Mouse (Mus musculus) forelimb bud, embryonic 11.5 days (tissue): ENCODE data around the gene Ust.

ENCODE experiments used
- DNase-seq: peaks from one replicate; pipeline ENCODE4 v3.0.0-alpha.2; 2012; ENCODE audit warnings: low read depth, low spot score

Gene Ust

GRCm38 (mm10) chr10:8227705-8228374 is 290.8 kb downstream of the Ust start:
- no peak for DNase-seq

- DNase-seq = no peak
Measured at GRCm38 (mm10) chr10:8226650-8227049, 292.0 kb downstream of the Ust start.

- no peak for DNase-seq
Measured at GRCm38 (mm10) chr10:8224641-8225040, 294.0 kb downstream of the Ust start.

- peak; percentile 89 for DNase-seq
Measured at GRCm38 (mm10) chr10:8224046-8224445, 294.6 kb downstream of the Ust start.

- no peak for DNase-seq
Measured at GRCm38 (mm10) chr10:8216946-8217345, 301.7 kb downstream of the Ust start.

DNA sequence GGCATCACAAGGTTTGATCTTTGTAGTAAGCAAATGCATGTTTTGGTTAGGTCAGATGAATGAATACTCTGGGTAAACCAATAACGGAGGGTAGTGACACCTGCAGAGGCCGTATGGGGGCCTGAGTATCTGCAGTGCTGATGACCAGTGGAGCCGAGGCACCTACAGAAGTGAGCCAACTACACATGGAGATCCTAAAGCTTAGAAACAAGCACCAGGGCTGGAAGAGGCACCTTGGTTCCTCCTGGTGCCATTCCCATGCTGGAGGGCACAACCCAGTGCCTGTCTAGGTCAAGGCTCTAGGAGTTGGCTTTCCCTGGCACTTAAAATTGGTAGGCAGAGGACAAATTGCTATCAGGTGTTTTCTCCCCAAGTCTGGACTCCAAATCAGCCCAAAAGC is 303.4 kb downstream of the Ust start:
- DNase-seq = no peak

GRCm38 (mm10) chr10:8213906-8214421 is 304.7 kb downstream of the Ust start:
- peak; percentile 69 for DNase-seq

GRCm38 (mm10) chr10:8213266-8213905 is 305.2 kb downstream of the Ust start:
- DNase-seq = no peak

GRCm38 (mm10) chr10:8212611-8213226 is 305.9 kb downstream of the Ust start:
- no peak for DNase-seq

- DNase-seq = no peak
Measured at GRCm38 (mm10) chr10:8211694-8212093, 306.9 kb downstream of the Ust start.

DNA sequence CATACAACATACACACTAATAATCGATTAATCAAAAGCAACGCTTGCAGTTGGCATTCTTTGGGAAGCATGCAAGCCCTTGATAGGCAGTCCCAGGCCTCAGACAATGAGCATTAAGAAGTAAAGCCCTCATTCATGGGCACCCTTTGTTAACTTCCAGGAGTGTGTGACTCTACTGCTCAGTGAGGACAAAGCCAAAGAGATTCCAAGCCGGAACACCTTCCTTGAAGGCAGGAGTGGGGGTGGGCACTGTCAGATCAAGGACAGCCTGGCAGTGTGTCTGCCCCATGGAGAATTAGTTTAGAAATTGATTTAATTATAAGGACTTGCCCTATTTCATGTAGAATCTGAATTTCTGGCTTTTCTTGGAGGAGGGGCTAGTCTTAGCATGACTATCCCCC is 308.3 kb downstream of the Ust start:
- no peak for DNase-seq

DNA sequence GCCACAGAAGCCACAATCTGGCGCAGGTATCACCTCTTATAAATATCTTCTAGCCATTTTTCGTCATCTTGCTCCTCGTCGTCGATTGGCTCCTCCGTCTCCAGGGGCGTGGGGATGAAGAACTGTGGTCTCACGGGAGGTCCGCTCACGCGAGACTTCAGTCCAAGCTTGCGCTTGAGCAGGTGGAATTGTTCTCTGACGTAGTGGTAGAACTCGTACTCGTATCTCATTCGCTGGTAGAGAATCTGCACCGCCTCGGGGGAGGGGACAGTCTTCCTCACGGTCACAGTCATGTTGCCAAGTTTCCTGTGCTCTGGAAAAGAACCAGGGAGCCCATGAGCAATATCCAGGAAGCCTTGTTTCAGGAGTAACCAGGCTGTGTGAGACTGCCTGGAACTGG is 311.3 kb downstream of the Ust start:
- no peak for DNase-seq

DNA sequence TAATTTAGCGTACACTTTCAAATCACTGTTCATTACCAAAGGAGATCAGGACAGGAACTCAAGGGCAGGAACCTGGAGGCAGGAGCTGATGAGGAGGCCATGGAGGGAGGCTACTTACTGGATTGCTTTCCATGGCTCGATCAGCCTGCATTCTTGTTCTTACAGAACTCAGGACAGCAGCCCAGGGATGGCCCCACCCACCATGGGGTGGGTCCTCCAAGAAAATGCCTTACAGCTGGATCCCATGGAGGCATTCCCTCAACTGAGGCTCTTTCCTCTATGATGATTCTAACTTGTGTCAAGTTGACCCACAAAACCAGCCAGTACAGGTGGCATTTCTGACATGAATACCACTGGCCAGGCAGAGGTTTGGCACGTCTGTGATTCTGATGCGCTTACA is 314.9 kb downstream of the Ust start:
- DNase-seq = no peak

DNA sequence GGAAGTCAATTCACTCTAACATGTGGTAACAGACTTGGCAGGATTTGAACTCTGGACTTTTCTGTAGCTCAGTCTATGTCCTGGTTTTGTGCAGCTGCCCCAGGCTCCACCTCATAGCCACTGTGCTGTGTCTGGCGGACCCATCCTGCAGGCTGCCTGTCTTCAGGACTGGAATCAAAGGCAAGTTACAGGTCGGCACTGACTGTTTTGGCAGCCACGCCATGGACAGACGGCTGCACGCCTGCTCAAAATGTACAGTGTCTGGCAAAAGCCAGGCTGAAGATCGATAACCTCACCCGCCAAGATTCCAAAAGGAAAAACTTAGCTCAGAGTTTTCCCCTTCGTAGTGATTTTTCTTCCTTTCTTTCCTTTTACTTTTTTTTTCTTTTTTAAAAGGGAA is 318.8 kb downstream of the Ust start:
- DNase-seq = no peak

- no peak for DNase-seq
Measured at GRCm38 (mm10) chr10:8199026-8199756, 319.4 kb downstream of the Ust start.

DNA sequence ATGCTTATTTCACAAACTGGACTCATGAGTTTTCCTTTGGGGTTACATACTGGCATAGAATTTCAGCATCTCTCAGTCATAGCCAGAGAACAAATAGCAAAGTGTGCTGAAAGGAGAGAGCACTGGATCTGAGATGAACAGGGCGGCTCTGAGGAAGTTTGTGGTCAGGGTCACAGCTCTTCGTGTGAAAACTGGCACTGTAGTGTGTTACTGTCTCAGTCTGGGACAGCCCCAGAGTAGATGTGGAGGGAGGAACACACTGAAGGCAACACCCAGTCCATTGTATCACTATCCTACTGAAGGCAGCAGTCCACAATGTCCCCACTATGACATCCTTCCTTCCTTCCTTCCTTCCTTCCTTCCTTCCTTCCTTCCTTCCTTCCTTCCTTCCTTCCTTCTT is 321.0 kb downstream of the Ust start:
- no peak for DNase-seq

GRCm38 (mm10) chr10:8196300-8196699 is 322.3 kb downstream of the Ust start:
- peak; percentile 82 for DNase-seq

- no peak for DNase-seq
Measured at GRCm38 (mm10) chr10:8195730-8196129, 322.9 kb downstream of the Ust start.

DNA sequence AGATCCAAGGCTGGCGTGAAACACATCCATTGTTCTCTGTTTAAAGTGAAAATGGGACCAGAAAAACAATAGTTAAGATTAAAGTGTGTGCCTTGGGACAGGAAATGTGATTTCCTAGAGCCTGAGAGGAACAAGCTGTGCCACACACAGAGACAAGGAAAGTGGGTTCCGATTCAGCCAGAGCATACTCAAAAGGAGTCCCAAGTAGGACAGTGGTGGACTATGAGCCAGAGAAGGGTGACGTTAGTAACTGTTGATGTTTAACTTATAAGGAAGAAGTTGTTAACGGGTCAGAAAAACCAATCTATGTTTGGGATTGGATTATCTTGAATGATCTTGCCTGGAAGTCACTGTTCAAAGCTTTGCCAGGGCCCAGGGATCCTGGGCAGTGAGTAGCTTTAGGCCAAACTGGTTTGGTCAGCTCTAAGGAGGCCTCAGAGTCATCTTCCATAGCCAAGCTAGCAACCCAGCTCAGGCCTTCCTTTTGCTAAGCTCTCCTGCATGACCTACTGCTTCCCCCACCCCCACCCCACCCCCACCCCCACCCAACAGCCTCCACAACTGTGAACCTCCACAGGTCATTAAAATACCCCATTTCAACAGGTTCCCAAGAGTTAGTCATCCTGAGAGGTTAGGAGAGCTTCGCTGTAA is 329.2 kb downstream of the Ust start:
- DNase-seq = no peak

DNA sequence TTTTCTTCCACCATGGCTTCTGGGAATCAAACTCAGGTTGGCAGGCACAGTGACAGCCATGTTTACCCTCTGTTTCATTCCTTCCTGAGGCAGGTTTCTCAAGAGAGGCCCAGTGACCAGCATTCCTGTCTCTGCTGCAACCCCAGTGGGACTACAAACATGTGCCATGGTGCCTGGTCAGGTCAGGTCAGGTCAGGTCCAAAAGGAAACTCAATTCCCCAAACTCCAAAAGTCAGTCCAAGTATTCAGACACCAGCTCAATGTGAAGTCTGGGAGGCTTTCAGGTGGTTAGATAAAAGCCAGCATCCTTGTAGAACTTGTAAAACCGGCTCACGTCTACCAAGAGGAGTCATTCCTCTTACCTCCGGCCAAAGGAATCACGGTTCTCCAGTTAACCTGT is 333.0 kb downstream of the Ust start:
- no peak for DNase-seq

GRCm38 (mm10) chr10:8184711-8185110 is 333.9 kb downstream of the Ust start:
- no peak for DNase-seq

- DNase-seq = no peak
Measured at GRCm38 (mm10) chr10:8183171-8183570, 335.5 kb downstream of the Ust start.
